Mouse (Mus musculus) telencephalon, adult 2 months (tissue): Measurements from ENCODE around the gene Glp2r.

Source experiments
- DNase-seq: peaks from one replicate; pipeline ENCODE4 v3.0.0-alpha.2; 2011; ENCODE audit warnings: low read depth, low spot score

The Glp2r gene

DNA sequence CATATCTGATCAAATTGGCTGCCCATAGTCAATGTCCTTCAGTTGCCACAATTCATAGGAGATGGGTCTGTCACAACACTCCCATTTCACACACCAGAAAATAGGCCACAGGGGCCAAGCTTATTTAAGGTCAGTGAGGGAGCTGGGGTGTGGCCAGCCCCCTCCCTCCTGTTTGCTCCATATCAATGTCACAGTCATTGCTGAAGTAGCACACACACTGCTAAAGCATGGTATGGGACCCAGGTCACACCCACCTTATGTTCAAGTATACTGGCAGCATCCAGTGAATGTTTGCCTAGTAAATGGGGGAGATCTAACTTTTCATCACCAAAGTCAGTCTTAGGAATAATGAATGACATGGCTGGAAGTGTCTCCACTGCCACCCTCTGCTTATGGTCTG lies 42.2 kb downstream of the Glp2r start:
- no peak for DNase-seq

DNA sequence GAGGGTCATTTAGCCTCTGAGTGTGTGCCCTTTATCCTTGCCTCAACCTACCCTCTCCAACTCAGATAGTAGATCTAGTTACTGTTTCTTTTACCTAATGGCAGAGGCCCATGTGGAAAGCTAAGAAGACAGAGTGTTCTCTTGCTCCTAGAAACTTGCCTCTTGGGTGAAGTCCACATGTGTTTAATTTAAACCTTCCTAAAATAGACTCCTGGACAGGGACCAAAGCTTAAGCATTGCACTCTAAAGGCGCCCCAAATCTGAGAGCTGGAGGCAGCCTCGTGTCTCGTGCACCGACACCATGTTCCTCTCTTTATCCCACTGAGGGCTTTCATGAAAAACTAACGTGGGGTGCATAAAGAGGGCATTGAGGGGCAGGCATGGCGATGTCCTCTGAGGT lies 43.9 kb downstream of the Glp2r start:
- DNase-seq = peak; percentile 76

DNA sequence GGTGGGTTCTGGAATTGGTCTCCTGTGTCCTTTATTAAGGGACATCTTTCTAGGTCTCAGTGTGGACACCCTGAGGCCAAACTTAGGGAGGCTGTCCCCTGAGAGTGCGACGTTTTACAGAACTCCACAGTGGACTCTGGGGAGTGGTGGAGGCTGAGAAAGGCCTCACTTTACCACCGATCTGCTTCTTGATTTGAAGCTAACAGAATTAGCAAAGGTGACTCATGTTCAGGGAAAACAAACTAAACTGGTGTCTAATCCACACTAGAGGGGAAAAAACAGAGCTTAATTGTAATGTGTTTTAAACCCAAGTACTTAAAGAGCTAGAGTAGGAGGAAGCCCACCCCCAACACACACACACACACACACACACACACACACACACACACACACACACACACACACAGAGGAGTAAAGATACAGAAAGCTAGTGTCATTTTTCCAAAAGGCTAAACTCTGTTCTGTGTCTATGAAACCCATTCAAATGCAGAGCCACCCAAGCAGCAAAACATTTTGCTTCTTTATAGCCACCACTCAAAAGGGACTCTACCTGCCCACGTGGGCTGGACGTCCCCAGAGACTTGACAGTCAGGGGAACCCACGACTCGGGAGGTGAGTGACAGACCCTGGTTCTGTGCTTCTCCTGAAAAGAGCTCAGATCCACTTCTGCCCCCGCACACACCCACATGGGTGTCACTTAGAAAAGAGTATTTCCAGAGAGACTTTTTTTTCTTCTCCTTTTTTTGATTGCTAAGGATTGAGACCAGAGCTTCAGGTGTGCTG lies 47.5 kb downstream of the Glp2r start:
- peak; percentile 76 for DNase-seq

DNA sequence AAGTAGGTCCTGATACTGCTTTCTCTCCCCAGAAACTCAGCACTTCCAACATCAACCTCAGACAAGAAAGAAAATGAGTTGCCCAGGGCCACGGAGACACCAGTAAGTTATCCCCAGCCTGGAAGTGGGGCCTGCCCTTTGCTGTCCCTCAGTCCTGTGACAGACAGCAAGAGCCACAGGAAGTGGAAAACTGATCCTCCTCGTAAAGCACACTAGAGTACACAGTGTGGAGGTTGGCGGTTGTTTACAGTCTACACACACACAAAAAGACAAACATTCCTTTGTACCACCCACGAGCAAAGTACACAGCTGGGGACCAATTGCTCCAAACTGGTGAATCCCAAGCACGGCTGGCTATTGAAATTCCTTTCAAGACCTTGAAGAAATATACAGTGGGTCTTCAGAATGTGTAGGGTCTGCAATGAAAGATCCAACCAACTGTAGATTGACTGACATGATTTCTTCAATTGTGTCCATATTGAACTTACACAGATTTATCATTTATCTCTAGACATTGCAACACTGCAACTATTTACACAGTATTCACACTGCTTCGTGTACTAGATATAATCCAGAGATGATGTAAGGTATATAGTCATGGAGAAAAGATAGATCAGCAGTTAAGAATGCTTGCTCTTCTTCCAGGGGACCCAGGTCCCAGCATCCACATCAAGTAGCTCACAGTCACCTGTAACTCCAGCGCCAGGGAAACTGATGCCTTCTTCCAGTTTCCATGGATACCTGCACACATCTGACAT lies 48.4 kb downstream of the Glp2r start:
- no peak for DNase-seq

DNA sequence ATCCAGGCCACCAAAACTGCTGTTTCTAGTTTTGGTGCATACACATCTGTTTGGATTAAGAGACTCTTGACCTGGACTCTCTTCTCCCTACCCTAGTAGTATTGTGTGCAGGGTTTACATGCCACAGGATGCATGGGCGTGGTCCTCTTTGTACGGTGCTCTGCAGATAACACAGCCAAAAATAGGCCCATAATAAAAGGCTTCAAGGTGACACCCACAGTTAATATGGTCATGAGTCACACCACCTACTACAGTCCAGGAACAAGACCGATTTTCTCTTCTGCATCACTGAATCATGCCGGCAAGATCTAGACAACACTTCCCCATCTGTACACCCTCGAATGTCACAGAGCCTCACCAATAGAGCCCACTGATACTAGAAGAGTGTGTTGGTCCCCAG lies 49.5 kb downstream of the Glp2r start:
- DNase-seq = peak; percentile 31

DNA sequence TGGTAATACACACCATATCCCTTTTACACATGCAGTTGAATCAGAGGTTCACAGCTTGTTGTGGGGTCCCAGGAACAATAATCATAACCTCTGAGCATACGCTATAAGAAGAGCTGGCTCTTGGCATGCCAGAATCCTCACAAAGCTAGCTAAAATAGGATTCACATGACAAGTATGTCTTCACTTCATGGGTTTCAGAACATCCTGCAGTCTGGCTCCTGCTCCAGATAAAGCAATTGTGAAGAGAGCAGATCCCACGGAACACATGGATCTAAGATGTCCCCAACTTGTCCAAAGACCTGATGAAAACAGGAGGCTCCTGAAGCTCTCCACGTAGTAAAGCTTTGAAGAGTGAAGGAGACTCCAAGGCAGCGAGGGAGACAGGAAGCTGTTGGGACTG lies 55.6 kb downstream of the Glp2r start:
- peak; percentile 29 for DNase-seq

DNA sequence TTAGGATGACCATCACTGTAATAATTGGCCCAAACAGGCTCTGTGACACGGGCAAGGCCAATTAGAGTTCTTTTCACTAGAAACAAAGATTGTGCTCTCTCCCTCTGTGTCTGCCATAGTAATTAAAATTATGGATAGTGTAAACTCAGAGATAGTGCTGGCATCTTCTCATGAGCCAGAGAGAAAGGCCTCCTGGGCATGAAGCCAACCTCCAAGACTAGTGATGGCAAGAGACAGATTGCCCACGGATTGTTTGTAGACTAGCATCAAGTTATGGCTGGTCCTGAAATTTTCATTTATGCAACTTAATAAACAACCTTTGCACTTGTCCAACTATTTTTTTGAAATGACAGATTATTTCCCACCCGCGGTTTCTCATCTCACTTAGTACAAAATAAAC lies 58.0 kb downstream of the Glp2r start:
- DNase-seq = peak; percentile 40

DNA sequence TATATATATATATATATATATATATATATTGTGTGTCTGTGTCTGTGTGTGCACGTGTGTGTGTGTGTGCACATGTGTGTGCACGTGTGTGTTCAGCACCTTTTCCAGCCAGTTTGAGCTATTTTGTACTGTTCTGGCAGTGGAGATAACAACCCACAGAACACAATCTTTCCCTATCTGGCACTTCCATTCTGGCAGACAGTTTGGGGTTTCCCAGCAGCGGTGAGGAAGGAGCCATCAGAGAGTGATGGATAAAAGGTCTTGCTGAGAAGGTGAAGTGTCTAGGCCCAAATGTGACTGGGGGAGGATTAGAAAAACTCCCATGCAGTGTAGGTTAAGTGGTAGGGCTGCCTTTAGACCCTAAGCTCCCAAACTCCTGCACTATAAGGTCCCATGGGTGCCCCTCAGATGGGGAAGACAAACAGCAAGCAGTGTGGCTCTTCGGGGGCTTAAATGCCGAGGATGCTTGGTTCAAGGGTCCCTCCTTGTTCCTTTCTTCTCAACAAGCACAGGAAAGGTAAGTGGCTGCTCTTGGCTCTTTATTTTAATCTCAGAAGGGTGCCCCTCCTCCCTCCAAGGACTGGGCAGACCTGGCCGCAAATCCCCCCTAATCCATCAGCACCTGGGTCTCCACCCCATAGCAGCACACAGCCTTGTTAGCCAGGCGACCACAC lies 76.1 kb downstream of the Glp2r start, which contains the start of gene Rcvrn:
Gene Rcvrn, plus strand, starts transcription at position 624 of the 674 bp plus-strand sequence.
- DNase-seq = no peak

DNA sequence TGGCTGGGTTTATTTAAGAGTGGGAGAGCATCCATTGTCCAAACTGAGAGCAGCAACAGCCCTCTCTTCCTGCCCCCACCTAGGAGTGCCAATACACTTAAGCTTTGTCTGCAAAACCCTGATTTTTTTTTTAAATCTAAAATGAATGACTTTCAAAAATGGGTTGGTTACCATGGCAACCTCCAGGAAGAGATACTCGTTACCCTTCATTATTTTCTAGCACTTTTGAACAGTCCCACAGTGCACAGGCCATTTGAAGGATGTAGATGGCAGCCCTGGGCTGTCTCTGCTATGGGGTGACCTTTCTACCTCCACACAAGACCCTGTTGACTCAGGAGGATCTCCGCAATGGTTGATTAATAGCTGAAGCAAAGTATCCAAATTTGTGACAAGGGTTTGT lies 84.8 kb downstream of the Glp2r start:
- DNase-seq = peak; percentile 42

DNA sequence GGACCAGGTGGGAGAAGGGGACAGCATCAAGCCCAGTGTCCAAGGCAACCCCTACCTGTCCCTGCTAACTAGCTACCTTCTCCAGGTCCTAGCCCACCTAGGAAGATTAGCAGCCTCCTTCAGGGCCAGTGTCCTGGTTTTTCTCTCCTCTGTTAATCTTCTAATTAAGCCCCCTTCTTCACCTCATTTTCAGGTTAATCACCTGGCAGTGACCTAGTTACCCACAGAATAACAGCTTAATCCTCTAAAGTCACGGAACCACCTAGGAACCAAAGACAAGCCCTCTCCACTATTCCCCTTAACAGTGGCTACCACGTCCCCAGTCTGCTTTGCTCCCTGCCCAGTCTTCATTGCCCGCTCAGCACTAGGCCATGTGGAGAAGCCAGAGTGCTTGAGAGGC lies 89.1 kb downstream of the Glp2r start:
- DNase-seq = no peak

DNA sequence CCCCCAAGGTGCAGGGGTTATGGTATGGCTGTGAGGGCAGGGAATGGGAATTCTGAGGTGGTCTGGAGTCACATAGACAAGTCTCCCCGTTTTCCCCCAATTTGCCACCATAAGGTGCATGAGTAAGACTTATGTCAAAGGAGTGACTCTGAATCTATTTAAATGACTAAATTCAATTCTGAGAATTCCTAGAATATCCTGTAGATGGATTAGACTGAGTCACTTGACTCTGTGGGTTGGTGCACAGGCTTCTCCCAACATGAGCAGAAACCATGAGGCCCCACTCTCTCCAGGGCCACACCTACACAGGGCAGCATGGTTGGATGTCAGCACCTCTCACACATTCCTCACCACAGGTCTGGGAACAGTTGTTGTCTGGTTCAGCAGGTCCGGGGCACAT lies 91.0 kb downstream of the Glp2r start:
- DNase-seq = peak; percentile 71

DNA sequence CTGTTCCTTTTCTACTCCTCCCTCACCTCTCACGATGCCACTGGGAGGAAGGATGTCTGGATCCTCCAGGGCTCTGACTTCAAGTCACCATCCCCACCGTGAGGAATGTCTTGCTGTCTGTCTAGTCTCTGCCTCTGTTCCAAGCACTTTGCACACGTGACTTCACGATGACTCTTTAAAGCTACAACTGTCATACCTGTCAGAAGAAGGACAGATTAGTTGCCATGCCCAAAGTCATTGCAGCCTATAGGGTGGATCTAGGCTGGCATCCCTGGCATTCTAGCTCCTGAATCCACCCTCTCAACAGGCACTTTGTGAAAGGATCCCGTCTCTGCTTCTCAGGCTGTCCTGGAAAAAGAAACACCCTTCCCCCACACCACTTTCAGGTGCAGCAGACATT lies 91.7 kb downstream of the Glp2r start:
- DNase-seq = no peak

DNA sequence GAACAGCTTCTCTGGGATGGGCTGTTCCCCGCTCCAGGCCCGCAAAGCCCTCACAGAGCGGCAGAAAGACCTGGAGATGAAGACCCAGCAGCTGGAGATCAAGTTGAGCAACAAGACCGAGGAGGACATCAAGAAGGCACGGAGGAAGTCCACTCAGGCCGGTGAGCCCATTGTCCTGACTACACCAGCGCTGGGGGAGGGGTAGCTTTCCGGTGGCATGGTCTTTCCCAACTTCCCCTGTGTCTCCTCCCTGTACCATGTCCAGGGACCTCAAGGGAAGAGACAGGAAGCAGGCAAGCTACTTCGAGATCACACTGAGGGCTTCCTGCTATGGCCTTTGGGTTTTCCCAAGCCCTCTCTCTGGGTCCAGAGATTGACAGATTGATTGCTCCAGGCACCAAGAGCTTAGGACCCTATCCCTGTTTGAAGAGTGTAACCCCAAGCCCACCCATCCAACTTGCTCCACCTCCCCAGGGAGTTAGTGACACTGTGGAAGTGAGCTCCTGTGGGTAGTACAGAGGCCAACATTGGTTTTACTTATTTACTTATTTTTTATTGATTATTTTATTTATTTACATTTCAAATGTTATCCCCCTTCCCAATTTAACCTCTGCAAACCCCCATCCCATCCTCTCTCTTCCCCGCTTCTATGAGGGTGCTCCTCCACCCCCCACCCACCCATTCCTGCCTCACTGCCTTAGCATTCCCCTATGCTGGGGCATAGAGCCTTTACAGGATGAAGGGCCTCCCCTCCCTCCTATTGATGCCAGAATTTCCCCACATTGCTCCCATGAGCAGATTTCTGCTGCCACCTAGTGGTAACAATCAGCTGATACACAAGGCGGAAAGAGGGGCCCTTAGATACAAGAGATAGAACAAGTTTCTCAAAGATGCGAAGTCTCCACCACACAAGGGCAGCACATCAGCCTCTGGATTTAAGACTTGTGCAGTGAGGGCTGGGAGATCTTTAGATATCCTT lies 95.1 kb downstream of the Glp2r start:
- no peak for DNase-seq

DNA sequence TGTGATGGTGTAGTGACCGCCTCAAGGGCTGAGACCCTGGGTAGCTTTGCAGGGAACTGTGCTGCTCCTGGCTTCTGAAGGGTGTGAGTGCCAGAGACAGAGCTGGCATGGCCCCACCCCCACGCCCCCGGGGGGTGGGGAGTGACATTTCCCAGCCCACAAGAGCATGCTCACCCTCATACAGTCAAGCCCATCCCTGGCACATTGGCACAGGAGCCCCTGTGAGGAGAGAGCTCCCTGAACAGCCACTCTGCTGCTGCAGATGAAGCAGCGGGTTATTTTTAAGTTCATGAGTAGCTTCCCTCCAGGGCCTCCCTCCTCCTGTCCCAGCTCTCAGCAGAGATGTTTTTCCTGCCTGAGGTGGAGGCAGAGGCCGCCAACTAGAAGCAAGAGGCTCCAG lies 98.8 kb downstream of the Glp2r start:
- DNase-seq = no peak

DNA sequence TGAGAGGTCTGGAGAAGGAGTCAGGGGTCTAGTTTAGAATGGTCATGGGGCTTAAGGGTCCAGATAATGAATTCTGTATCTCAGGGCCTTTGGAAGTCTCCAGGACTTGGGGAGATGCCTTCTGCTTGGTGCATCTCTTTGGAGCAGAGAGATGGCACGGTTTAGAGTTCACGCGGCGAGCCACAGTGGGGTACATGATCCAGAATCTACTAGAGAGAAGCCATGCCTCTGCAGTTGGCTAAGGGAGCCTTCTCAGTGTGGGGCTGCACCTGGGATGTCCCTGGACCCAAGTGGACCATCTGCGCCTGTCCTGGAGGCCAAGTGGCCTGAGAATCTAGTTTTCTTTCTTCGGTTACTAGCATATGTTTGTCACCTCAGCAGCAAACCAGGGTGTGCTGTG lies 100.9 kb downstream of the Glp2r start:
- DNase-seq = no peak

DNA sequence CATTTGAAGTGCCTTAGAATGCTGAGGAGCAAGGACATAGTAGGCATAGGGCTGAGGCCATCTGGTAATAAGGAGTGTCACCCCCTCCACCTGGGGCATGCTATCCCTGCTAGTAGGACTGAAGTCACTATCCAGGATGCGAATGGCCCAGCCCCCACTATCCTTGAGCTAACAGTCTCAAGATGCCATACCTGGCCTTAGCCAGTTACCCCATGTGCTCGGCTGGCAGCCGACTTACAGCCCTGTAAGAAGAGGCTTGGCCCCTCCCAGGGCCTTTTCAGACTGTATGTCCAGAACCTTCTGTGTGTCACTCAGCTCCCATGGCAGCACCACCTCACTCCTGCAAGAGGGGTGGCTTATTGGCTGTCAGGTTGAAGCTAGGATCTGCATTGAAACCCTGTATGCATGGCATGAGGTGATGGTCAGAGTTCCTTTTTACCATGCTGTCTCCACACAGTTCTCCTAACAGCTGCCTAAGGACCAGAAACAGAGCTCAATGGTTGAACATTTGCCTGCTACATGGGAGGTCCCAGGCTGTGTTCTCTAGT lies 102.4 kb downstream of the Glp2r start:
- no peak for DNase-seq

DNA sequence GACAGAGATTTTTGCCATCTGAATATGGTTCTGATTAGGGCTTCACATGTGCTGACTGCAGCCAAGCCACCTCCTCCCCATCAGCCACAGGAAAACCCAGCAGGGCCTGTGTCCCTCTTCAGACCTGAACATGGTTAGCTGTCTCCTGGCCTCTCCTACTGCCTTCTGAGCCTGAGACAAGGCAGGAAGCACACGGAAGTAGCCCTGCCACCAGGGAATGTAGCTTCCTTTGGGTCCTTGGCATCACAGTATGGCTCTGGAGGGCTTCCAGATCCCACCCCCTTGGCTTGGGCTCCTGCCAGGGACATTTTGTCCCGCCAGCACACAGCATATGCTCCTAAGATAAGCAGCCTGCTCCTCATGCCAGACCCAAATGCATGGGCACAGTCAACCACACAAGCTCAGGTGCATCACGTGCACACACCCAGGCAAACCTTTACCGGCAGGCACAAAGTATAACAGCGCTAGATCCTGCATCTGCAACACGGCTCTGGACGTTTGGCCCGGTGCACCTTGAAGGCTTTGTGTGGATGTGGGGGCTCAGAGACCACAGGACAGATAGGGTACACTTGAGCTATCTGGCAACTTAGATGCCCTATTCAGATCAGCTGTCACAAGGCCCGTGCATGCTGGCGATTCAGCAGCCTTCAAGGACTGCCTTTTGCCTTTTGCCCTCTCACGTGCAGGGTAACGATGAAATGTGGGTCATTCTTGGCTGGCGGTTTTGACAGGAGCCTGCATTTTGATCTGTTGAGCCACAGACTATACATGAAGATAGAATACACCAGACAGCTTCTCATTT lies 103.2 kb downstream of the Glp2r start:
- no peak for DNase-seq

DNA sequence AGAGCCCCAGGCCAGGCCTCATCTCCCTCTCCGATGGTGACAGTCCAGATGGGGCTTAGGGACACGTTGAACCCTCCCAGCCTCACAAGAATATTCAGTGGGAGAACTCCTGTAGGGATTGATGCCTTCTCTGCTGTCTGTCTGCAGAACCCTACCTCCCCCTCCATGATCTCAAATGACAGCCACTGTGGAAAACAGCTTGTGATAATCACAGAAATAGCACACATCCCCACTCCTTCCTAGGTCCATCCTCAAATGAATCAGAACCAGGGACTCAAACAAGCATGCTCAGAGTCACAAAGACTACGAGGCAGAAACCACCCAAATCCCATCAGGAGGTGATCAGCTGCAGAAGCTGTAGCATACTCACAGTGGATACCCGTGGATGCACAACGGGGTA lies 104.8 kb downstream of the Glp2r start:
- no peak for DNase-seq

DNA sequence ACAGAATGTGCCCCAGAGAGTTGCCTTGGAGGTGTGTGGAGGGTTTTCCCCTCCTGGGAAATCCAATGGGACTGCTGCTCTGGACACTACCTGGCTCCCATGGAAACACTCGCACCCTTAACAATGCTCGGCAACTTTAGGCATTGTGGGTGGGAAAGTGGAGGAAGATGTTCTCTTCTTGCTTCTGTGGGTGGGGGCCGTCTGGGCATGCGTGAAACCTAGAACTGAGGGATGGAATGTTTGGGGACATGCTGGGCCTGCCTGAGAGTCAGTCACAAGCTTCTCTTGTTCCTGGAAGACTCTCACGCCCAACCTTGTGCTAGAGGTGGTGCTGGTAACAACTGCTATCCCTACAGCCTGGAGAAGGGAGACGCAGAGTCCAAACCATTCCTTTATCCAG lies 106.0 kb downstream of the Glp2r start:
- DNase-seq = no peak

DNA sequence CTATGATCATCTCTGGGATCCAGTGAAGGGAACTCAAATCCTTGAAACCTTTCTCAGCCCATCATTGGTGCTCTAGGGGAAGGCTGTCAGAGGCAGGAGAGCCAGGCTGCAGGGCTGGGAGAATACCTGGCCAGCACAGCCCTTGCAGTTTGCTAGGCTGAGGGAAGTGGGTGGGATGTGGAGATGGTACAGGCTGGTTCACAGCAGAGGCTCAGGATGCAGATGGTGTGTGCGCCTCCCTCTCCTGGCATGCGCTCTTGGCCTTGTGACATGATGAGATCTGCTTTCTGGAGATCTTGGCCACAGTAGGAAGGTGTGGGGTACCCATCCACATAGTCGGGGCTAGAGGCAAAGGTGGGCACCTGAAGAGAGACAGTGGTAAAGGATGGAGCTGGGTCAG lies 106.7 kb downstream of the Glp2r start:
- DNase-seq = no peak
